Mouse (Mus musculus): Measurements from ENCODE around the gene Adpgk. TPM values are rescaled to one million over a fixed set of nuclear protein-coding genes. Genes with fewer than 3 reads are reported as not detected.

Adpgk gene
- total and polyA plus RNA-seq, 2 experiments from 2014 or later = 16.2 to 26.8 TPM

DNA sequence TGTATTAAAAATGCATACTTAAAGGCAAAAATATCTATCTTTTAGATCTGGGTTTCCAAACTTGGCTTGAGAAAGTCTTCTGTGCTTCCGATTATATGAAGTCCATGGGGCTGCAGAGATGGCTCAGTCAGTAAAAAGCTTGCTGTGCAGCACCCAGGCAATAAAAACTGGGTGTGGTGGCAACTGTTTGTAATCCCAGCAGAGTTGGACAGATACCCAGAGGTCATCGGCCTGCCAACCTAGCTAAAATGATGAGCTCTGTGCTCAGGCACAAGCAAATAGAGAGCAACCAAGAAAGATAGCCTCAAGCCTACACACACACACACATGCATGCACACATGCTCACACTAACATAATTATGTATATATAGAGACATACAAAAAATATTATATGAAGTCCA, 13.2 kb upstream of the Adpgk start:
- Histone ChIP-seq H3K9ac (no peak overlapping the region), H3K27me3 (ENCODE audit: insufficient read depth, low read length) (no peaks in the 10 kb centered on the region), H3K9me3 (ENCODE audit: low read length) (no peaks in the 10 kb centered on the region), H3K4me1 (ENCODE audit: insufficient read depth) (peaks cover 4% of the 10 kb centered on the region; the same call in 1 of the 2 replicates), H3K27ac (ENCODE audit: low read depth, low read length) (no peak overlapping the region), H3K4me3 (ENCODE audit: low read depth, low read length) (no peak overlapping the region), H3K36me3 (ENCODE audit: insufficient read depth) (no peaks in the 10 kb centered on the region), H3K4me2 (ENCODE audit: low read depth) (no peak overlapping the region)
- no peak for TF ChIP-seq CTCF (IDR thresholded peaks at IDR 0.05; ENCODE audit: low read depth)
- ATAC-seq = no peak
- DNase-seq = no peak
- WGBS = 89% methylated on average over 2 of the region's 2 CpGs

GRCm38 (mm10) chr9:59278694-59279093, 12.7 kb upstream of the Adpgk start:
- no peaks in the 10 kb centered on the region for H3K36me3 ChIP-seq (ENCODE audit: insufficient read depth)
- ATAC-seq (no peak), DNase-seq (no peak)
- TF ChIP-seq CTCF (IDR thresholded peaks at IDR 0.05; ENCODE audit: low read depth) = no peak
- no peaks in the 10 kb centered on the region for H3K9me3 ChIP-seq (ENCODE audit: low read length)
- no peak overlapping the region for H3K4me3 ChIP-seq (ENCODE audit: low read depth, low read length)
- H3K27ac ChIP-seq (ENCODE audit: low read depth, low read length) = no peak overlapping the region
- H3K9ac ChIP-seq = no peak overlapping the region
- WGBS = 83% methylated on average over 5 of the region's 5 CpGs
- peaks cover 4% of the 10 kb centered on the region; the same call in 1 of the 2 replicates for H3K4me1 ChIP-seq (ENCODE audit: insufficient read depth)
- H3K4me2 ChIP-seq (ENCODE audit: low read depth) = no peak overlapping the region
- H3K27me3 ChIP-seq (ENCODE audit: insufficient read depth, low read length) = no peaks in the 10 kb centered on the region

DNA sequence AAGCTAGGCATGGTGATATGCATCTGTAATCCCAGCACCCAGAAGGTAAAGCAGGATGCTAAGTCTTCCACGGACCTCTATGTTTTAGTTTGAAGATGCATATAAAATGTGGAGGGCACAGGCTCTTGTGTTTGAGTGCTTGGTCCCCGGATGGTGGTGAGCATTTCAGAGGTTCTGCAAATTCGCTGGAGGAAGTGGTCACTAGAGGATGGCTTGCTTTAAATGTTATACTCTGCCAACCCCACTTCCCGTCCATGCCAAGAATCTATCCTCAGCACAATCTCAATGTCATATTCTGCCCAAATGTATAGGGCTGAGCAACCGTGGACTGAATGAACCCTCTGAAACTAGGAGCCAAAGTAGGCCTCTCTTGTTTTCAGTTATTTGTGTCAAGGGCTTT, 10.5 kb upstream of the Adpgk start:
- Histone ChIP-seq H3K9ac (no peak overlapping the region), H3K4me3 (ENCODE audit: low read depth, low read length) (no peak overlapping the region), H3K4me1 (ENCODE audit: insufficient read depth) (peaks cover 4% of the 10 kb centered on the region; the same call in 1 of the 2 replicates), H3K36me3 (ENCODE audit: insufficient read depth) (no peaks in the 10 kb centered on the region), H3K9me3 (ENCODE audit: low read length) (no peaks in the 10 kb centered on the region), H3K4me2 (ENCODE audit: low read depth) (no peak overlapping the region), H3K27me3 (ENCODE audit: insufficient read depth, low read length) (no peaks in the 10 kb centered on the region), H3K27ac (ENCODE audit: low read depth, low read length) (no peak overlapping the region)
- ATAC-seq (no peak), DNase-seq (no peak)
- no peak for TF ChIP-seq CTCF (IDR thresholded peaks at IDR 0.05; ENCODE audit: low read depth)
- 84% methylated on average over 5 of the region's 5 CpGs for WGBS

DNA sequence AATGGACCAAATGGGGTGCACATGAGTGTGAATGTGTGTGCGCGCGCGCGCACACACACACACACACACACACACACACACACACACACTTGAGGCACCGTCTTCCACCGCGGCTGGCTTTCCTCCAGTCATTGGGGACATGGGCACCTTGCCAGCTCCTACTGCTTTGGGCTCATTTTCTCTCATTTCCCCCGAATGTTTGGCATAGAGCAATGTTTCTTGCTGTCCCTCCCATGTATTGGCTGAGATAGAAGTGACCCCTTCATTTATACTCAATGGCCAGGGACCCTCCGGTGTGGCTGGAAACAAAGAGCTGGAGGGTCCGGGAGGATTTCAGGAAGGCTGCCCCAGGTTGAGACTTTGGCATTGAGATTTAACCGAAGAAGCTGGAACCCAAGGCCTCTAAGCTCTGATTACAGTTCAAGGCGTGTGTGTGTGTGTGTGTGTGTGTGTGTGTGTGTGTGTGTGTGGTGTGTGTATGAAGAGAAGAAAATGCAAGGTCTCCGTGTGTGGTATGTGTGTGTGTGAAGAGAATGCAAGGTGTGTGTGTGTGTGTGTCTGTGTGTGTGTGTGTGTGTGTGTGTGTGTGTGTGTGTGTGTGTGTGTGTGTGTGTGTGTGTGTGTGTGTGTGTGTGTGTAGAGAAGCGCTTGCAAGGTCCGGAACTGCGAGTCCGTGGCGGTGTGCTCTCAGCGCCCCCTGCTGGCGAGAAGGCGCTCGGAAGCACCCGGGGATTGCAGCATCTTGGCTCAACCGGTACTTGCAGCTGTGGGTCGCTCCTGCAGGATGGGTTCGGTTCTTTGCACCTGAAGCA, 9.3 kb upstream of the Adpgk start:
- H3K4me1 ChIP-seq (ENCODE audit: insufficient read depth) = peaks cover 4% of the 10 kb centered on the region; the same call in 1 of the 2 replicates
- H3K36me3 ChIP-seq (ENCODE audit: insufficient read depth) = no peaks in the 10 kb centered on the region
- WGBS = 22% methylated on average over 27 of the region's 27 CpGs
- DNase-seq = peak; percentile 90
- peak overlapping the region; percentile 29; the same call in 1 of the 2 replicates for H3K27ac ChIP-seq (ENCODE audit: low read depth, low read length)
- peak overlapping the region; percentile 39; the same call in 1 of the 2 replicates for H3K9ac ChIP-seq
- no peaks in the 10 kb centered on the region for H3K9me3 ChIP-seq (ENCODE audit: low read length)
- no peak overlapping the region for H3K4me3 ChIP-seq (ENCODE audit: low read depth, low read length)
- peak overlapping the region; percentile 36 for H3K4me2 ChIP-seq (ENCODE audit: low read depth)
- ATAC-seq = peak; percentile 90
- peak; percentile 93 for TF ChIP-seq CTCF (IDR thresholded peaks at IDR 0.05; ENCODE audit: low read depth)
- H3K27me3 ChIP-seq (ENCODE audit: insufficient read depth, low read length) = no peaks in the 10 kb centered on the region

DNA sequence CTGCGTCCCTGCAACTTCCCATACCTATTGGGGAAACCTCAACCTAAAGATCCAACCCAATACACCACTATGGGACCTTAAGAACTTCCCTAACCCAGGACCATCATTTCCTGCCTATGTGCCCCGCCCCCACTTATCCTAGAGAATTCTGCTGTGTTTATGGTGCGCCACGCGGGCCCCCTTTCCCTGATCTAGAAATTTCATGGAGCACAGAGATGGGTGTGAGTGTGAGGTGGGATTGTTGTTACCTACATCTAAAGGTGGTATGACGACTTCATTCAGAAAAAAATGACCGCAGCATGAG, 8.7 kb upstream of the Adpgk start:
- H3K9ac ChIP-seq = no peak overlapping the region
- no peak for TF ChIP-seq CTCF (IDR thresholded peaks at IDR 0.05; ENCODE audit: low read depth)
- H3K4me3 ChIP-seq (ENCODE audit: low read depth, low read length) = no peak overlapping the region
- H3K9me3 ChIP-seq (ENCODE audit: low read length) = no peaks in the 10 kb centered on the region
- WGBS = 56% methylated on average over 7 of the region's 7 CpGs
- H3K27me3 ChIP-seq (ENCODE audit: insufficient read depth, low read length) = no peaks in the 10 kb centered on the region
- H3K4me1 ChIP-seq (ENCODE audit: insufficient read depth) = peaks cover 4% of the 10 kb centered on the region; the same call in 1 of the 2 replicates
- H3K36me3 ChIP-seq (ENCODE audit: insufficient read depth) = no peaks in the 10 kb centered on the region
- no peak for DNase-seq
- H3K27ac ChIP-seq (ENCODE audit: low read depth, low read length) = no peak overlapping the region
- ATAC-seq = peak; percentile 23
- H3K4me2 ChIP-seq (ENCODE audit: low read depth) = peak overlapping the region; percentile 36

- DNase-seq (no peak), ATAC-seq (no peak)
- no peaks in the 10 kb centered on the region for H3K9me3 ChIP-seq (ENCODE audit: low read length)
- H3K36me3 ChIP-seq (ENCODE audit: insufficient read depth) = no peaks in the 10 kb centered on the region
- H3K4me3 ChIP-seq (ENCODE audit: low read depth, low read length) = no peak overlapping the region
- no peak overlapping the region for H3K27ac ChIP-seq (ENCODE audit: low read depth, low read length)
- 74% methylated on average over 6 of the region's 6 CpGs for WGBS
- no peak overlapping the region for H3K4me2 ChIP-seq (ENCODE audit: low read depth)
- no peaks in the 10 kb centered on the region for H3K27me3 ChIP-seq (ENCODE audit: insufficient read depth, low read length)
- H3K4me1 ChIP-seq (ENCODE audit: insufficient read depth) = 0 out of 2 replicates have a peak, but pooled peaks cover under 1% of the 10 kb centered on the region
- no peak overlapping the region for H3K9ac ChIP-seq
- TF ChIP-seq CTCF (IDR thresholded peaks at IDR 0.05; ENCODE audit: low read depth) = no peak
Observed at GRCm38 (mm10) chr9:59285614-59286013, 5.7 kb upstream of the Adpgk start.

DNA sequence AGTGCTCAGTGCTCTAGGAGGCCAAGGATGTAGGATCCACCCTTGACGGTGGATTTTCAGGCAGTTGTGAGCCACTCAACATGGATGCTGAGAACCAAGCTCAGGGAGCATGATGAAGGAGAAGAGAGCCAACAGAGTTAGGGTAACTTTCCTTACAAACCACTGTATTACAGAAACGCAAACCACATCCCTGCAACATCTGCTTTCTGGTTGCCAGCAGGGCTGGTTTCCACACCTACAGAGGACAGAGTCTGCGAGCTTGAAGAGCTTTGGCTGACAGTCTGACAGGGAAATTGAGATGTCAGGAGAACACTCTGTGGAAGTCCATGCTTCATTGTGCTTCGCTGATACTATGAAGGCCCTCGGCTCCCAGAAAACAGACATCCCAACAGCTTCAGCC, 3.3 kb upstream of the Adpgk start:
- TF ChIP-seq CTCF (IDR thresholded peaks at IDR 0.05; ENCODE audit: low read depth) = no peak
- Histone ChIP-seq H3K27me3 (ENCODE audit: insufficient read depth, low read length) (no peaks in the 10 kb centered on the region), H3K9ac (no peak overlapping the region), H3K9me3 (ENCODE audit: low read length) (no peaks in the 10 kb centered on the region), H3K4me3 (ENCODE audit: low read depth, low read length) (no peak overlapping the region), H3K4me1 (ENCODE audit: insufficient read depth) (peaks cover 8% of the 10 kb centered on the region; the same call in 1 of the 2 replicates), H3K4me2 (ENCODE audit: low read depth) (no peak overlapping the region), H3K27ac (ENCODE audit: low read depth, low read length) (no peak overlapping the region), H3K36me3 (ENCODE audit: insufficient read depth) (no peaks in the 10 kb centered on the region)
- WGBS = 84% methylated on average over 5 of the region's 5 CpGs
- DNase-seq (no peak), ATAC-seq (no peak)
